Mouse (Mus musculus): Measurements from ENCODE around the gene Dpf2. TPM values are rescaled to one million over a fixed set of nuclear protein-coding genes. Genes with fewer than 3 reads are reported as not detected.

Gene Dpf2
- polyA plus RNA-seq, 2 experiments from 2014 or later: 123 to 178 TPM

GRCm38 (mm10) chr19:5862335-5863085, 50.3 kb downstream of the Dpf2 start:
- no peak for ATAC-seq

GRCm38 (mm10) chr19:5856604-5857003, 56.2 kb downstream of the Dpf2 start:
- ATAC-seq: no peak

- ATAC-seq: no peak
Observed at GRCm38 (mm10) chr19:5852035-5852722, 60.6 kb downstream of the Dpf2 start.

- ATAC-seq: no peak
Observed at GRCm38 (mm10) chr19:5851481-5851971, 61.3 kb downstream of the Dpf2 start.

- ATAC-seq: no peak
Observed at GRCm38 (mm10) chr19:5850860-5851259, 62.0 kb downstream of the Dpf2 start.

- peak; percentile 30 for ATAC-seq
Observed at GRCm38 (mm10) chr19:5849843-5850527, 62.8 kb downstream of the Dpf2 start.

- ATAC-seq: no peak
Observed at GRCm38 (mm10) chr19:5848826-5849672, 63.8 kb downstream of the Dpf2 start.

GRCm38 (mm10) chr19:5848032-5848825, 64.6 kb downstream of the Dpf2 start:
- ATAC-seq: no peak

- ATAC-seq: no peak
Observed at GRCm38 (mm10) chr19:5847306-5847796, 65.5 kb downstream of the Dpf2 start.

- no peak for ATAC-seq
Observed at GRCm38 (mm10) chr19:5846557-5847305, 66.1 kb downstream of the Dpf2 start.

Other genes starting within 250 kb of the Dpf2 start
- 10 to 100 TPM; 22.3 to 22.4 TPM for gene Sipa1, start 249.3 kb downstream of the Dpf2 start, polyA plus RNA-seq (2017; shearing (Covaris generic))
- gene Map3k11, start 224.3 kb downstream of the Dpf2 start, polyA plus RNA-seq (2017; shearing (Covaris generic)): 1 to 10 TPM; 7.8 to 9.2 TPM
- gene Pcnx3, start 224.1 kb downstream of the Dpf2 start, polyA plus RNA-seq (2017; shearing (Covaris generic)): 10 to 100 TPM; 20.6 to 21.7 TPM
- 1 to 10 TPM; 1.5 to 2.8 TPM for gene Kcnk7, start 208.6 kb downstream of the Dpf2 start, polyA plus RNA-seq (2017; shearing (Covaris generic))
- gene Ehbp1l1, start 186.7 kb downstream of the Dpf2 start, polyA plus RNA-seq (2017; shearing (Covaris generic)): 10 to 100 TPM; 16.5 to 26.4 TPM
- 10 to 100 TPM; 20.1 to 44.7 TPM for gene Fam89b, start 183.4 kb downstream of the Dpf2 start, polyA plus RNA-seq (2017; shearing (Covaris generic))
- gene Ltbp3, start 172.1 kb downstream of the Dpf2 start, polyA plus RNA-seq (2017; shearing (Covaris generic)): not detected
- 10 to 100 TPM in 1 of 2 experiments, 1 to 10 TPM in 1; 8.4 to 16.8 TPM for gene Scyl1, start 141.6 kb downstream of the Dpf2 start, polyA plus RNA-seq (2017; shearing (Covaris generic))
- 10 to 100 TPM; 70.6 to 78.6 TPM for gene Frmd8, start 37.7 kb downstream of the Dpf2 start, polyA plus RNA-seq (2017; shearing (Covaris generic))
- gene Slc25a45, start 35.2 kb downstream of the Dpf2 start, polyA plus RNA-seq (2017; shearing (Covaris generic)): 10 to 100 TPM; 43.3 to 60.2 TPM
- gene Tigd3, start 18.9 kb downstream of the Dpf2 start, polyA plus RNA-seq (2017; shearing (Covaris generic)): under 1 TPM; 0.29 to 0.58 TPM
- under 1 TPM in 1 of 2 experiments, not detected in 1; 0.25 TPM for gene Cdc42ep2, start 11.8 kb upstream of the Dpf2 start, polyA plus RNA-seq (2017; shearing (Covaris generic))
- gene Pola2, start 51.2 kb upstream of the Dpf2 start, polyA plus RNA-seq (2017; shearing (Covaris generic)): 10 to 100 TPM; 16.5 to 17.5 TPM
- not detected for gene Slc22a20, start 73.1 kb upstream of the Dpf2 start, polyA plus RNA-seq (2017; shearing (Covaris generic))
- 10 to 100 TPM; 48.8 to 56.7 TPM for gene Capn1, start 102.9 kb upstream of the Dpf2 start, polyA plus RNA-seq (2017; shearing (Covaris generic))
- gene Syvn1, start 133.6 kb upstream of the Dpf2 start, polyA plus RNA-seq (2017; shearing (Covaris generic)): 10 to 100 TPM; 12.2 to 15.7 TPM
- gene Mrpl49, start 144.8 kb upstream of the Dpf2 start, polyA plus RNA-seq (2017; shearing (Covaris generic)): 10 to 100 TPM; 31.3 to 38.5 TPM
- 1,000 to 10,000 TPM; 2,454 to 3,437 TPM for gene Fau, start 144.8 kb upstream of the Dpf2 start, polyA plus RNA-seq (2017; shearing (Covaris generic))
- 10 to 100 TPM; 10.3 to 11.0 TPM for gene Znhit2, start 148.2 kb upstream of the Dpf2 start, polyA plus RNA-seq (2017; shearing (Covaris generic))
- gene Tm7sf2, start 155.4 kb upstream of the Dpf2 start, polyA plus RNA-seq (2017; shearing (Covaris generic)): 1 to 10 TPM; 5.4 to 9.2 TPM
- 10 to 100 TPM; 34.1 to 34.6 TPM for gene Vps51, start 164.2 kb upstream of the Dpf2 start, polyA plus RNA-seq (2017; shearing (Covaris generic))
- gene Tmem262, start 167.0 kb upstream of the Dpf2 start, polyA plus RNA-seq (2017; shearing (Covaris generic)): not detected
- gene Gm28374, start 169.2 kb upstream of the Dpf2 start, polyA plus RNA-seq (2017; shearing (Covaris generic)): under 1 TPM in 1 of 2 experiments, not detected in 1; 0.69 TPM
- 10 to 100 TPM; 26.9 to 43.8 TPM for gene Zfpl1, start 171.9 kb upstream of the Dpf2 start, polyA plus RNA-seq (2017; shearing (Covaris generic))
- gene Cdca5, start 172.0 kb upstream of the Dpf2 start, polyA plus RNA-seq (2017; shearing (Covaris generic)): 1 to 10 TPM; 6.7 to 9.3 TPM
- not detected for gene AC131692.1, start 181.4 kb upstream of the Dpf2 start, polyA plus RNA-seq (2017; shearing (Covaris generic))
- not detected for gene Naaladl1, start 192.8 kb upstream of the Dpf2 start, polyA plus RNA-seq (2017; shearing (Covaris generic))
- 1 to 10 TPM; 2.5 to 2.6 TPM for gene Sac3d1, start 205.6 kb upstream of the Dpf2 start, polyA plus RNA-seq (2017; shearing (Covaris generic))
- 10 to 100 TPM; 17.4 to 25.2 TPM for gene Snx15, start 215.3 kb upstream of the Dpf2 start, polyA plus RNA-seq (2017; shearing (Covaris generic))
- gene Batf2, start 228.0 kb upstream of the Dpf2 start, polyA plus RNA-seq (2017; shearing (Covaris generic)): not detected
- 10 to 100 TPM; 16.9 to 20.1 TPM for gene Arl2, start 228.5 kb upstream of the Dpf2 start, polyA plus RNA-seq (2017; shearing (Covaris generic))